Comparison of ENCODE assay signal across 10 mouse cellular contexts in the genomic region with DNA sequence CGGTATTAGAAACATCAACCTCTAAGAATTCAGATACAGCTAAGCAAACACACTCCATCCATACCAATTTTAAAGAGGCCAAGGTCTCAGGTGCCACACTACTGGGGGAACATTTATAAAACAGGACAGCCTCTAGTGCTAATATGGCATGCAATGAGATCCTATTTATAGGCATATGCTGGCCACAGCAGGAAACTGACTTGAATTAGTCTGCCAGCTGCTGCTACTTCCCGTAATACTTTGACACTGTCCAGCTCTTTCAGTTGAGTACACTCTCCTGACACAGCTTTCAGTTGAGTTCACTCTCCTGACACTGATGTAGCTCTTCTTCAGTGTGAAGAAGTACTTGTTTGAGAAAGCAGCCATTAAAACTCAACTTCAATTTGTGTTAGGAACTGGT.
DNase-seq lines count a peak whose midpoint lies in the region; ATAC-seq and TF ChIP-seq lines count a peak whose summit lies in the region.
"Had no signal": no experiment of that assay in that cellular context is flagged by ENCODE, and none has a peak within 500 bp of the region (broad histone marks: within the 10 kb centered on the region; RNA-seq: fewer than 3 reads in every experiment).

No protein-coding gene starts in this region.

- WGBS in embryonic facial prominence, embryonic 14.5 days = 67% methylated on average over 2 of the region's 2 CpGs
- 76% methylated on average over 2 of the region's 2 CpGs for WGBS in embryonic facial prominence, embryonic 10.5 days
- WGBS in lung, postnatal 0 days = 26% methylated on average over 2 of the region's 2 CpGs
- 40% methylated on average over 2 of the region's 2 CpGs for WGBS in heart, embryonic 13.5 days

- H3K4me3 ChIP-seq in embryonic facial prominence, embryonic 14.5 days (ENCODE audit: low read depth, low read length) = no peak overlapping the region
- H3K4me3 ChIP-seq in embryonic facial prominence, embryonic 10.5 days = no peak overlapping the region
- no peak overlapping the region for H3K4me3 ChIP-seq in lung, postnatal 0 days (ENCODE audit: low read depth, low read length)
- no peak overlapping the region for H3K4me3 ChIP-seq in heart, embryonic 13.5 days
- H3K4me3 ChIP-seq in myocyte = no peak overlapping the region
- H3K4me3 ChIP-seq: erythroblast, embryonic 14.5 days; hindbrain, embryonic 15.5 days had no signal

- H3K4me1 ChIP-seq in embryonic facial prominence, embryonic 14.5 days (ENCODE audit: control insufficient read depth, insufficient read depth, low read length) = no peaks in the 10 kb centered on the region
- no peaks in the 10 kb centered on the region for H3K4me1 ChIP-seq in embryonic facial prominence, embryonic 10.5 days
- no peaks in the 10 kb centered on the region for H3K4me1 ChIP-seq in lung, postnatal 0 days (ENCODE audit: insufficient read depth, low read depth, low read length)
- H3K4me1 ChIP-seq in heart, embryonic 13.5 days = peaks cover 12% of the 10 kb centered on the region; the same call in 1 of the 2 replicates

- no peak overlapping the region for H3K27ac ChIP-seq in embryonic facial prominence, embryonic 14.5 days (replicated peaks; ENCODE audit: low read depth, low read length)
- no peak overlapping the region for H3K27ac ChIP-seq in embryonic facial prominence, embryonic 10.5 days (replicated peaks)
- H3K27ac ChIP-seq in lung, postnatal 0 days (ENCODE audit: low read length) = no peak overlapping the region
- peak overlapping the region; percentile 66 for H3K27ac ChIP-seq in heart, embryonic 13.5 days (replicated peaks)
- H3K27ac ChIP-seq: hindbrain, embryonic 15.5 days had no signal

- H3K4me2 ChIP-seq in embryonic facial prominence, embryonic 14.5 days (ENCODE audit: low read depth, low read length) = no peak overlapping the region
- H3K4me2 ChIP-seq in lung, postnatal 0 days (replicated peaks; ENCODE audit: low read depth, low read length) = no peak overlapping the region
- H3K4me2 ChIP-seq in heart, embryonic 13.5 days = peak overlapping the region; percentile 7; the same call in 1 of the 2 replicates
- H3K4me2 ChIP-seq in myocyte (ENCODE audit: low read depth) = peak overlapping the region; percentile 20
- H3K4me2 ChIP-seq: hindbrain, embryonic 15.5 days had no signal

- no peak overlapping the region for H3ac ChIP-seq in myocyte (ENCODE audit: control insufficient read depth, insufficient read length)

- TF ChIP-seq POLR2A in myocyte (IDR thresholded peaks at IDR 0.05; ENCODE audit: insufficient read length, low read depth) = no peak

- DNase-seq in embryonic facial prominence, embryonic 14.5 days (ENCODE audit: low spot score) = peak; percentile 65
- no peak for DNase-seq in embryonic facial prominence, embryonic 10.5 days (ENCODE audit: low spot score)
- DNase-seq in lung, postnatal 0 days (ENCODE audit: low spot score) = peak; percentile 27
- no peak for DNase-seq in lung, postnatal 36 days
- DNase-seq in thymus, postnatal 36 days = no peak
- no peak for DNase-seq in natural killer cell, adult 2 months (ENCODE audit: low spot score in 2 of 2)

- ATAC-seq in embryonic facial prominence, embryonic 14.5 days (ENCODE audit: low read depth) = 0 out of 2 replicates have a peak, but pooled peaks have one; percentile 12
- no peak for ATAC-seq in lung, postnatal 0 days
- peak; percentile 46; the same call in 1 of the 2 replicates for ATAC-seq in heart, embryonic 13.5 days (ENCODE audit: extremely low read depth, insufficient number of reproducible peaks, low FRiP score, low TSS enrichment)

- H3K27me3 ChIP-seq in embryonic facial prominence, embryonic 14.5 days (replicated peaks; ENCODE audit: control insufficient read depth, insufficient read depth, low read length) = no peaks in the 10 kb centered on the region
- H3K27me3 ChIP-seq in embryonic facial prominence, embryonic 10.5 days (replicated peaks; ENCODE audit: low read depth, poor library complexity, severe bottlenecking) = no peaks in the 10 kb centered on the region
- H3K27me3 ChIP-seq in lung, postnatal 0 days (replicated peaks; ENCODE audit: insufficient read depth, low read length) = no peaks in the 10 kb centered on the region
- H3K27me3 ChIP-seq in heart, embryonic 13.5 days (replicated peaks) = no peaks in the 10 kb centered on the region
- H3K27me3 ChIP-seq in myocyte (ENCODE audit: control insufficient read depth, insufficient read depth, insufficient read length) = no peaks in the 10 kb centered on the region
- H3K27me3 ChIP-seq: hindbrain, embryonic 15.5 days had no signal

- H3K79me2 ChIP-seq in myocyte (ENCODE audit: control insufficient read depth, insufficient read depth) = no peaks in the 10 kb centered on the region

- peaks cover 8% of the 10 kb centered on the region; the same call in 1 of the 2 replicates for H3K36me3 ChIP-seq in embryonic facial prominence, embryonic 14.5 days (ENCODE audit: control insufficient read depth, insufficient read depth, low read length)
- H3K36me3 ChIP-seq in embryonic facial prominence, embryonic 10.5 days (replicated peaks) = peaks cover 11% of the 10 kb centered on the region
- H3K36me3 ChIP-seq in lung, postnatal 0 days (ENCODE audit: insufficient read depth, low read length) = no peaks in the 10 kb centered on the region
- H3K36me3 ChIP-seq in heart, embryonic 13.5 days = peaks cover 5% of the 10 kb centered on the region
- H3K36me3 ChIP-seq in myocyte (ENCODE audit: control insufficient read depth, insufficient read depth) = peaks cover 5% of the 10 kb centered on the region
- H3K36me3 ChIP-seq: hindbrain, embryonic 15.5 days had no signal

- no peak for TF ChIP-seq EP300 in lung, postnatal 0 days (IDR thresholded peaks at IDR 0.05)

- no peak overlapping the region for H3K9ac ChIP-seq in embryonic facial prominence, embryonic 14.5 days (ENCODE audit: low read depth, low read length)
- no peak overlapping the region for H3K9ac ChIP-seq in lung, postnatal 0 days (replicated peaks; ENCODE audit: low read depth)
- H3K9ac ChIP-seq in heart, embryonic 13.5 days = no peak overlapping the region
- H3K9ac ChIP-seq: hindbrain, embryonic 15.5 days had no signal

- H3K9me3 ChIP-seq in embryonic facial prominence, embryonic 14.5 days (ENCODE audit: control insufficient read depth, low read length) = no peaks in the 10 kb centered on the region
- H3K9me3 ChIP-seq in embryonic facial prominence, embryonic 10.5 days = no peaks in the 10 kb centered on the region
- no peaks in the 10 kb centered on the region for H3K9me3 ChIP-seq in lung, postnatal 0 days (ENCODE audit: low read length)
- no peaks in the 10 kb centered on the region for H3K9me3 ChIP-seq in heart, embryonic 13.5 days
- H3K9me3 ChIP-seq: hindbrain, embryonic 15.5 days had no signal

- TF ChIP-seq CTCF in lung, postnatal 0 days (IDR thresholded peaks at IDR 0.05) = no peak

TF ChIP-seq in myocyte, 11 proteins besides CTCF, POLR2A, EP300 and RAD21:
- peak in 2 of 3 experiments; percentile 9 to 62 for TF ChIP-seq MYOG (IDR thresholded peaks at IDR 0.05; ENCODE audit: control insufficient read depth in 1 of 3, insufficient read depth in 1 of 3, insufficient read length in 2 of 3, low read depth in 2 of 3)
- no peak for TF ChIP-seq USF1 (IDR thresholded peaks at IDR 0.05; ENCODE audit: low read depth)
- TF ChIP-seq MYOD1 (IDR thresholded peaks at IDR 0.05; ENCODE audit: control insufficient read depth in 1 of 3, insufficient read length in 2 of 3, low read depth in 2 of 3) = peak in 1 of 3 experiments; percentile 58

Comparison
In these comparisons a context has a peak if more than half of its experiments do, and no peak if none do; other contexts are left out.
1. DNase-seq: peak in embryonic facial prominence, embryonic 14.5 days (single experiment) and lung, postnatal 0 days (single experiment); none in embryonic facial prominence, embryonic 10.5 days (single experiment), lung, postnatal 36 days (single experiment), thymus, postnatal 36 days (0 of 2) and natural killer cell, adult 2 months (0 of 2).
2. H3K4me2 ChIP-seq: peak in heart, embryonic 13.5 days (single experiment) and myocyte (single experiment); none in embryonic facial prominence, embryonic 14.5 days (single experiment) and lung, postnatal 0 days (single experiment).